Mouse (Mus musculus) small intestine, adult 2 months (tissue): ENCODE measurements around the gene Eef2k.

Experiments used
- CTCF ChIP-seq: fragments of 200-500 bp; IDR thresholded peaks from 2 replicates; pipeline ENCODE4 v1.5.1; 2012; ENCODE audit warnings: low read depth, mild to moderate bottlenecking, control low read depth, inconsistent platforms, low read length, moderate library complexity, mixed read lengths; ENCODE audit not compliant: insufficient replicate concordance, insufficient read length; ENCODE audit errors: extremely low read depth
- POLR2A ChIP-seq: fragments of 200-500 bp; IDR thresholded peaks from 2 replicates; pipeline ENCODE4 v1.6.1; 2012; ENCODE audit warnings: low read depth, mild to moderate bottlenecking, control low read depth, inconsistent platforms, low read length, moderate library complexity

DNA sequence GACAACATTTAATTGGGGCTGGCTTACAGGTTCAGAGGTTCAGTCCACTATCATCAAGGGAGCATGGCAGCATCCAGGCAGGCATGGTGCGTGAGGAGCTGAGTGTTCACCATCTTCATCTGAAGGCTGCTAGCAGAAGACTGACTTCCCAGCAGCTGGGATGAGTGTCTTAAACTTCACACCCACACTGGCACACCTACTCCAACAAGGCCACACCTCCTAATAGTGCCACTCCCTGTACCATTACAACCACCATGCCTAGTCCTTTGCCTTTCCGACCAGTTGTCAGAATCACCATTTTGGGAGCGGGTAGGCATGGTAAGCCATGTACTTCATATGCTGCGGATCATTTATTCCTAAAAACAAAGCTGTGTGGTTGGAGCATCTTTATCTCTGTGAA is 38.1 kb downstream of the Eef2k start:
- TF ChIP-seq POLR2A (no peak), CTCF (no peak)
